Mouse (Mus musculus): Measurements from ENCODE around the gene Hbb-bh2. TPM values are rescaled to one million over a fixed set of nuclear protein-coding genes. Genes with fewer than 3 reads are reported as not detected.

Gene Hbb-bh2
- not detected in 2 replicates for polyA plus RNA-seq (2015; fragmentation: Nextera tagmentation; extraction: Ambion mirVana)

DNA sequence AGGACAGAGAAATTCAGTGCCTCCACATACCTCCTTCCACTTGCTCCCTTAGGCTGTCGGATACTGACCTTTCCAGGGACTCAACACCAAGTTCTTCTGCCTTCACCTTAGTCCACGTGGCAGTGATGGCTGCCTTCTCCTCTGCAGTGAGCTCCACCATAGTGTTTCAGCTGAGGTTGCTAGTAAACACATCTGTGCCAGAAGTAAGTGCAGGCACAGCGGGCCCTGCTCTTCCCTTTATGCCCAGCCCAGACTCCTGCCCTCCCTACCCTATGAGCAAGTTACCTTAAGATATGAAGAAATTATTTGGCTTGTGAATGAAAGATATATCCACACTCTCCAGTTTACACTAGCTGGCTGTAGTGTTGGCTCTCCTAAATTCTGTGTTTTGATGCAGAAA lies at the start of gene Hbb-bh2:
Hbb-bh2 (minus strand) TSS at position 253 of the 400 bp plus-strand sequence.

DNA sequence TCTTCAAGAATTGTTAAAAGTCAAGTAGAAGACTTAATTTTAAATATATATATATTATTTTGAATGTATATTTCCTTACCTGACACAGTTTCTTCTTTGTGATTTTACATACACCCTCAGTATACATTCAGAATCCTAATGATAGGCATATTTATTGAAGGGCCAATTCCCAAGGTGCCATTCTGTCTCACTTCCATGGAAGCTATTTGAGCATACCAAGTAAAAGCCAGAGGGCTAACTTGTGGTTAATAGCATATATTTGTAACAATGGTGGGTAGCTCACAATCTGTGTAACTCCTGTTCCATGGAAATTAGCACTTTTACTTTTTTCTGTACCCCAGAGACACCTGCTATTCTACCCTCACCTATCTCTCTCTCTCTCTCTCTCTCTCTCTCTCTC lies 45.8 kb upstream of the Hbb-bh2 start, which contains the start of gene Olfr66:
Olfr66 (minus strand) TSS at position 101 of the 400 bp plus-strand sequence.

DNA sequence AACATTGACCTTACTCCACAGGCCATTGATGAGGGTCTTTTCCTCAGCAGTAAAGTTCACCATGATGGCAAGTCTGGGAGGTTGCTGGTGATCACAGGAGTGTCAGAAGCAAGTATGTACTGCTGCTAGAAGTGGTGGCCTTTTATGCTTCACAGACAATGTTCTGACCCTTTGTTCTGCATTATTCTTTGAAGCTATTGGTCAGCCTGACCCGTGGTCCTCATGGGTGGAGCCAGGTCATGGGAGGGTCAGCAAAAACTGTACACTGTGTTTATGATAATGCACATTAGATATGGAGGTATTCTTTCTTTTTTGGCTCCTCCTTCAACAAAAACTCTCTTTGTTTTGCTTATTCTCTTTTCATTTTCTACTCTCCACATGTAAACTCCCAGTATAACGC lies 12.8 kb upstream of the Hbb-bh2 start, which contains the start of gene Hbb-y:
Hbb-y (minus strand) TSS at position 127 of the 400 bp plus-strand sequence.

DNA sequence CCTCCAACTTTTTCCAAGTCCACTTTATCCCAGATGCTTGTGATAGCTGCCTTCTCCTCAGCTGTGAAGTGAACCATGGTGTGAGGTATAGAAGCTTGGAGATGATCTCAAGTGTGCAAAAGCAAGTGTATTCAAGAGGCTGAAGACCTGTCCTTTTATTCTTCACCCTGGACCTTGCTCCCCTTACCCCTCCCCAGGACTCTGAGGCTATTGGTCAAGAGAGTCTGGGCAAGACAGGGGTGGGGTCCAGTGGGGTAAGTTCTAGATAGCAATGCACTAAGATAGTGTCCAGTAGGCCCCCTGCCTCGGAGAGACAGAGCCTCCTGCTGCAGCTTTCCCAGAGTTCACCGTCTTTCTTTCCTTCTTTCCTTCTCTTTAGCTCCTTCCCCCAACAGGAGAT lies 2.7 kb upstream of the Hbb-bh2 start, which contains the start of gene Hbb-bh1:
Hbb-bh1 (minus strand) TSS at position 131 of the 400 bp plus-strand sequence.

DNA sequence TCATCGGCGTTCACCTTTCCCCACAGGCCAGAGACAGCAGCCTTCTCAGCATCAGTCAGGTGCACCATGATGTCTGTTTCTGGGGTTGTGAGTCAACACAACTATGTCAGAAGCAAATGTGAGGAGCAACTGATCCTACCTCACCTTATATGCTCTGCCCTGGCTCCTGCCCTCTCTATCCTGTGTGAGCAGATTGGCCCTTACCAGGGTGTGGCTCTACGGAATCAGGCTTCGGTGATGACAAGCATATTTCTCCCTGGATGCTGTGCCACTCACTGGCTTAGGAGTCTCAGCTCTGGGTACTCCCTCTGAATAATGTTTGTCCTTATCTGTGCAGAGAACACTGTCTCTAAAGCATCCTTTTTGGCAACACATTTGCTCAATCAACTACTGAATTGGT lies 12.5 kb downstream of the Hbb-bh2 start, which contains the start of gene Hbb-bs:
Hbb-bs (minus strand) TSS at position 289 of the 400 bp plus-strand sequence.

DNA sequence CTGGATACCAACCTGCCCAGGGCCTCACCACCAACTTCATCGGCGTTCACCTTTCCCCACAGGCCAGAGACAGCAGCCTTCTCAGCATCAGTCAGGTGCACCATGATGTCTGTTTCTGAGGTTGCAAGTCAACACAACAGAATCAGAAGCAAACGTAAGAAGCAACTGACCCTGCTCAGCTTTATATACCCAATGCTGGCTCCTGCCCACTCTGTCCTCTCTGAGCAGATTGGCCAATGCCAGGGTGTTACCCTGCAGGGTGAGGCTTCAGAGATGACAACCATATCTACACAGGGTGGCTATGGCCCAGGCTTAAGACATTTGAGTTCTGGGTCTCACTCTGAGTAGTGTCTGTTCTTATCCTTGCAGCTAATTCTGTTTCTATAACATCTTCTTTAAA lies 26.6 kb downstream of the Hbb-bh2 start, which contains the start of gene Hbb-bt:
Hbb-bt (minus strand) TSS at position 231 of the 400 bp plus-strand sequence.

DNA sequence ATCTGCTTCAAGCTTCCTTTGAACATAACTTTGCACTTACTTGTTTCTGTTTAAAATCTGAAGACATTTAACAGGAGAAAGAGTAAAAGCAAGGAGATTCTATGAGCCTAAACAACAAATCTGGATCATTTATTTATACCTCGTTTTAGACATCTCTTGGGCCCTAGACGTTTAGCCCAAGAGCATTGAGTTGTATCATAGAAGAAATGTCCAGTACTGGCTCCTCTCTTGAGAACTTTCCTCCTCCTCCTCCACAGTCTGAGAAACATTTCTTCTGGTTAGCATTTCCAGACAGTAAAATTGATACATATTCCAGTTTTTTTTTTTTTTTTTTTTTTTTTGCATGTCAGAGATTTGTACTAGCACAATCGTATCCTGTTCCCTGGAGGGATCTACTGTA lies 48.6 kb downstream of the Hbb-bh2 start, which contains the start of gene Olfr67:
Olfr67 (minus strand) TSS at position 101 of the 400 bp plus-strand sequence.

Other genes starting within 250 kb of the Hbb-bh2 start
- gene Olfr619, start 239.9 kb downstream of the Hbb-bh2 start, polyA plus RNA-seq (2015; fragmentation: Nextera tagmentation; extraction: Ambion mirVana), result not detected in 2 replicates
- not detected in 2 replicates for gene Olfr620, start 228.0 kb downstream of the Hbb-bh2 start, polyA plus RNA-seq (2015; fragmentation: Nextera tagmentation; extraction: Ambion mirVana)
- gene Olfr622, start 197.8 kb downstream of the Hbb-bh2 start, polyA plus RNA-seq (2015; fragmentation: Nextera tagmentation; extraction: Ambion mirVana), result not detected in 2 replicates
- not detected in 2 replicates for gene Olfr623, start 176.8 kb downstream of the Hbb-bh2 start, polyA plus RNA-seq (2015; fragmentation: Nextera tagmentation; extraction: Ambion mirVana)
- gene Olfr624, start 169.3 kb downstream of the Hbb-bh2 start, polyA plus RNA-seq (2015; fragmentation: Nextera tagmentation; extraction: Ambion mirVana), result 0.05 TPM in 1 of 2 replicates, not detected in the other
- not detected in 2 replicates for gene Olfr625-ps1, start 157.8 kb downstream of the Hbb-bh2 start, polyA plus RNA-seq (2015; fragmentation: Nextera tagmentation; extraction: Ambion mirVana)
- gene Olfr243, start 125.8 kb downstream of the Hbb-bh2 start, polyA plus RNA-seq (2015; fragmentation: Nextera tagmentation; extraction: Ambion mirVana), result not detected in 2 replicates
- gene Olfr628, start 110.1 kb downstream of the Hbb-bh2 start, polyA plus RNA-seq (2015; fragmentation: Nextera tagmentation; extraction: Ambion mirVana), result not detected in 2 replicates
- not detected in 2 replicates for gene Olfr629, start 95.6 kb downstream of the Hbb-bh2 start, polyA plus RNA-seq (2015; fragmentation: Nextera tagmentation; extraction: Ambion mirVana)
- gene Olfr630, start 83.2 kb downstream of the Hbb-bh2 start, polyA plus RNA-seq (2015; fragmentation: Nextera tagmentation; extraction: Ambion mirVana), result not detected in 2 replicates
- gene Olfr69, start 68.9 kb downstream of the Hbb-bh2 start, polyA plus RNA-seq (2015; fragmentation: Nextera tagmentation; extraction: Ambion mirVana), result not detected in 2 replicates
- gene Olfr68, start 60.8 kb downstream of the Hbb-bh2 start, polyA plus RNA-seq (2015; fragmentation: Nextera tagmentation; extraction: Ambion mirVana), result not detected in 2 replicates
- gene Olfr67, start 48.7 kb downstream of the Hbb-bh2 start, polyA plus RNA-seq (2015; fragmentation: Nextera tagmentation; extraction: Ambion mirVana), result not detected in 2 replicates
- gene Hbb-bt, start 26.5 kb downstream of the Hbb-bh2 start, polyA plus RNA-seq (2015; fragmentation: Nextera tagmentation; extraction: Ambion mirVana), result 1,351 and 3,387 TPM in 2 replicates
- 8,698 and 21,253 TPM in 2 replicates for gene Hbb-bs, start 12.4 kb downstream of the Hbb-bh2 start, polyA plus RNA-seq (2015; fragmentation: Nextera tagmentation; extraction: Ambion mirVana)
- gene Hbb-bh1, start 2.6 kb upstream of the Hbb-bh2 start, polyA plus RNA-seq (2015; fragmentation: Nextera tagmentation; extraction: Ambion mirVana), result not detected in 2 replicates
- gene Hbb-y, start 12.7 kb upstream of the Hbb-bh2 start, polyA plus RNA-seq (2015; fragmentation: Nextera tagmentation; extraction: Ambion mirVana), result 0.78 and 3.6 TPM in 2 replicates
- gene Olfr66, start 45.7 kb upstream of the Hbb-bh2 start, polyA plus RNA-seq (2015; fragmentation: Nextera tagmentation; extraction: Ambion mirVana), result not detected in 2 replicates
- not detected in 2 replicates for gene Olfr64, start 54.0 kb upstream of the Hbb-bh2 start, polyA plus RNA-seq (2015; fragmentation: Nextera tagmentation; extraction: Ambion mirVana)
- gene Olfr65, start 63.0 kb upstream of the Hbb-bh2 start, polyA plus RNA-seq (2015; fragmentation: Nextera tagmentation; extraction: Ambion mirVana), result not detected in 2 replicates
- gene Olfr631, start 88.3 kb upstream of the Hbb-bh2 start, polyA plus RNA-seq (2015; fragmentation: Nextera tagmentation; extraction: Ambion mirVana), result not detected in 2 replicates
- not detected in 2 replicates for gene Olfr632, start 93.8 kb upstream of the Hbb-bh2 start, polyA plus RNA-seq (2015; fragmentation: Nextera tagmentation; extraction: Ambion mirVana)
- gene Olfr633, start 103.9 kb upstream of the Hbb-bh2 start, polyA plus RNA-seq (2015; fragmentation: Nextera tagmentation; extraction: Ambion mirVana), result not detected in 2 replicates
- not detected in 2 replicates for gene Olfr635, start 130.6 kb upstream of the Hbb-bh2 start, polyA plus RNA-seq (2015; fragmentation: Nextera tagmentation; extraction: Ambion mirVana)
- gene Olfr638, start 158.2 kb upstream of the Hbb-bh2 start, polyA plus RNA-seq (2015; fragmentation: Nextera tagmentation; extraction: Ambion mirVana), result not detected in 2 replicates
- not detected in 2 replicates for gene Olfr639, start 176.8 kb upstream of the Hbb-bh2 start, polyA plus RNA-seq (2015; fragmentation: Nextera tagmentation; extraction: Ambion mirVana)
- not detected in 2 replicates for gene Olfr640, start 185.1 kb upstream of the Hbb-bh2 start, polyA plus RNA-seq (2015; fragmentation: Nextera tagmentation; extraction: Ambion mirVana)
- not detected in 2 replicates for gene Olfr641, start 194.9 kb upstream of the Hbb-bh2 start, polyA plus RNA-seq (2015; fragmentation: Nextera tagmentation; extraction: Ambion mirVana)
- gene Olfr642, start 212.1 kb upstream of the Hbb-bh2 start, polyA plus RNA-seq (2015; fragmentation: Nextera tagmentation; extraction: Ambion mirVana), result not detected in 2 replicates
- not detected in 2 replicates for gene 4930516K23Rik, start 220.9 kb upstream of the Hbb-bh2 start, polyA plus RNA-seq (2015; fragmentation: Nextera tagmentation; extraction: Ambion mirVana)
- gene Olfr644, start 231.3 kb upstream of the Hbb-bh2 start, polyA plus RNA-seq (2015; fragmentation: Nextera tagmentation; extraction: Ambion mirVana), result not detected in 2 replicates
- not detected in 2 replicates for gene Olfr645, start 244.9 kb upstream of the Hbb-bh2 start, polyA plus RNA-seq (2015; fragmentation: Nextera tagmentation; extraction: Ambion mirVana)